Mouse (Mus musculus) T-helper 2 cell (primary cell): ENCODE measurements around the gene Crtac1.

ENCODE experiments used
- in situ Hi-C: fragments of 300-600 bp; cut with MboI, MseI; formaldehyde crosslinking; loops from one replicate; pipeline ENCODE4 v1.15.1; 2025; ENCODE audit warnings: high pct_unique_total_duplicates

The Crtac1 gene

GRCm38 (mm10) chr19:42284178-42284577 is 147.4 kb downstream of the Crtac1 start:
- in situ Hi-C loops: no loop called here

DNA sequence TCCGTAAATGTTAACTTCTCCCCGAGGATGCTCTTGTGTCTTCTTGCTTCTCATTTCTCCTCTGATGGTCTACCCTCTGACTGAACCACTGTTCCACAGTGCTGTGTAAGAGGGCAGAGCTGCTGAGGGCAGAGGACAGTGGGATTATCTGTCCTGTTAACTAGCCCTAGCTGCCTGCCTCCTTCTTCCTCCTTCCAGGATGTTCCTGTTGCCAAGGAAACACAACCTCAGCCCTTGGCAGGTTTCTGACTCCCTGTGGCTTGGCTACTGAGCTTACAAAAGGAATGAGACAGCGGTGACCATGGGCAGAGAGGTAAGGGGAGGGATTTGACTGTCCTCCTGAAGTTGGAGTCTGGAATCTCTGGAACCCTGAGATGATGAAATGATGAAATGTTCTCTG is 152.0 kb downstream of the Crtac1 start:
- in situ Hi-C loops: no loop called here

- in situ Hi-C loops: no loop called here
Measured at GRCm38 (mm10) chr19:42278461-42278860, 153.1 kb downstream of the Crtac1 start.

- in situ Hi-C loops: no loop called here
Measured at GRCm38 (mm10) chr19:42277288-42277687, 154.3 kb downstream of the Crtac1 start.

GRCm38 (mm10) chr19:42272003-42272963 is 159.3 kb downstream of the Crtac1 start:
- in situ Hi-C loops: no loop called here

GRCm38 (mm10) chr19:42271182-42271581 is 160.4 kb downstream of the Crtac1 start:
- in situ Hi-C loops: no loop called here

DNA sequence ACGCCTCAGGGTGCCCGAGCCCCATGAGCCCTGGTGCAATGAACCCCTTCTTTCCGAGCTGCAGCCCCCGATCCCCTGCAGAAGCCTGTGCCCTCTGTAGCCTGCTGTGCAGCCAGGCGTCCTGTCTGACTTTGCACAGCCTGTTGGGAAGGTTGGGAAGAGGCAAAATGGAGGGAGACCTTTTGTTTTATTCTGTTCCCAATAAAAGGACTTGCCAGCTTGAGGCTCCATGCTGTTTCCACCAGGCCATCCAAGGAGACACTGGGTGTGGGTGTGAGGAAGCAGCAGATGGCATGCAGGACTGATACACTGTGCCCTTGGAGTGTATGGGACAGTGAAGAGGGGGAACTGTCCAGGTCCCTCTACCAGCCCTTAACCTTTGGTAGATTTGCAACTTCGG is 161.5 kb downstream of the Crtac1 start:
- in situ Hi-C loops: no loop called here

GRCm38 (mm10) chr19:42268337-42268736 is 163.2 kb downstream of the Crtac1 start:
- in situ Hi-C loops: no loop called here

DNA sequence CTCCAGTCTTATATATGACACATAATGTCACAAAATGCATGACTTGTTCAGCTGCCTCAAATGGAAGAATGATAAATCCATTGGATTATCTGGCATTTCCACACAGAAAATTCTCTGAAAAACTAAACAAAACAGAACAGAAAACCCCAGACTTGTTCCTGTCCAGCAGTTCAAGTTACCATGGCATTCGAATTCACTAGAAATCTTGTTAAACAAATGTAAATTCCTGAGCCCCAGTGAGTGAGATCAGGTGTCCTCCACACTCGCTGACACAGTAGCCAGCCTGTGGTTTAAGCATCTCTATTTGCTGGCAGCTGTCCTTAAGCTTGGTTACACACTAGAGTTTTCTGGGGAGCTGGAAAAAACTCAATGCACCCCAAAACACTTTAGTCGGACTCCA is 168.1 kb downstream of the Crtac1 start:
- in situ Hi-C loops: no loop called here

DNA sequence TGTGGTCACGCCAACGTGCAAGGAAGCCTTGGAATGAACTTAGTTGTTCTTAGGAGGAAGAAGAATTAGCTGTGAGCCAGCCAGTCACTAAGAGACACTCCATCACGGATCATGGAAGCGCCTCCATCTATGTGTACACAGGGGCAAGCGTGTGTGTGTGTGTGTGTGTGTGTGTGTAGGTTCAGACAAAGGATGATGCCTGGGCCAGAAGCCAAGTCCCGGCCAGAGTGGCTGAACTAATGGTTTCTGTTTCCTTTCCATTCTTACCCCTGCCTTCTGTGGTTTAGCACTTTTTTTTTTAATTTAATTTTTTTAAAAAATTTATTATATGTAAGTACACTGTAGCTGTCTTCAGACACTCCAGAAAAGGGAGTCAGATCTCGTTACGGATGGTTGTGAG is 171.1 kb downstream of the Crtac1 start:
- in situ Hi-C loops: no loop called here

DNA sequence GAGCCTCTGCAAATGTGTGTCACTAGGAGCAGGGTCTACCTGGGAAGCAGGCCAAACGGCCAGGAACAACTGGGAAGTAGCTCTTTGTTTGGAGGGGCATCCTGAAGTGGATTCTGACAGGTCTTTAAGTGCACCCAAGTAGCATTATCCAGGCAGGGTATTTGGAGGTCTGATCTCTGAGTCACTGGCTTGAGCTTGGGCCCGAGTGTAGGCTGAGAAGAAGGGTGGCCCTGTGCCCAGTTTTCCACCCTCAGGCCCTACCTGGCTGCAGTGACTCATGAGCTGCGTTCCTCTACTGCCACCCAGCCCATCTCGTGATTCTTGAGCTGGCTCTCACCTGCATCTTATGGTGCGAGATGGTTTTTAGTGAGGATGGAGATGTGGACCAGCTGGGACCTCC is 173.0 kb downstream of the Crtac1 start:
- in situ Hi-C loops: no loop called here

- in situ Hi-C loops: no loop called here
Measured at GRCm38 (mm10) chr19:42258031-42258430, 173.6 kb downstream of the Crtac1 start.

- in situ Hi-C loops: no loop called here
Measured at GRCm38 (mm10) chr19:42257241-42257635, 174.3 kb downstream of the Crtac1 start.

DNA sequence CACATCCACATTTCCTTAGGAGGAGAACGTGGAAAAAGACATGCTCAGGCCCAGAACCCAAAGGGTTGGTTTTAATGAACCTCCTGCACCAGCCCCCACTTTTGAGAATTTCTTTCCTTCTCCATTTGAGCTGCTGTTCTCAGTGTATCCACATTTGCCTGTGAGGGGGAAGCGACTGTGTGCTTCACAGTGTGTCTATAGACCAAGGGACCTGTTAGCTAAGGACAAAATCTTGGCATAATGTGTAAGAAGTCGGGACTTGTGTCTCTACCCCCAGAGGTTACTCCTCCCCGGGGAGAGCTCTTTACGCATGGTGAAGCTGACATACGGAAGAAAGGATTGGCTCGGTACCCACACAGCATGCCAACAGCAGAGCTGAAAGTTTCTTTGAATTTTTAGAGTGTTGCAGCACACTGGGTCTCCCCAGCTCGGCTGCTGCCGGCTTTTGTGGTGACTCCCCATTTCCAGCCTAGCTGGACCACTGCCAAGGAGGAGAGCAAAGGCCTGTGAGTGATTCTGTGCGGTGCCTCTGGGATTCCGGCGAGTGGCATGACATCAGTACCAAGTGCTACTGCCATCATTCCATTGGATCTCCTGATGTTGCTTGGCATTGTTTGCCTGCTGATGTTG is 174.9 kb downstream of the Crtac1 start:
- in situ Hi-C loops: no loop called here

DNA sequence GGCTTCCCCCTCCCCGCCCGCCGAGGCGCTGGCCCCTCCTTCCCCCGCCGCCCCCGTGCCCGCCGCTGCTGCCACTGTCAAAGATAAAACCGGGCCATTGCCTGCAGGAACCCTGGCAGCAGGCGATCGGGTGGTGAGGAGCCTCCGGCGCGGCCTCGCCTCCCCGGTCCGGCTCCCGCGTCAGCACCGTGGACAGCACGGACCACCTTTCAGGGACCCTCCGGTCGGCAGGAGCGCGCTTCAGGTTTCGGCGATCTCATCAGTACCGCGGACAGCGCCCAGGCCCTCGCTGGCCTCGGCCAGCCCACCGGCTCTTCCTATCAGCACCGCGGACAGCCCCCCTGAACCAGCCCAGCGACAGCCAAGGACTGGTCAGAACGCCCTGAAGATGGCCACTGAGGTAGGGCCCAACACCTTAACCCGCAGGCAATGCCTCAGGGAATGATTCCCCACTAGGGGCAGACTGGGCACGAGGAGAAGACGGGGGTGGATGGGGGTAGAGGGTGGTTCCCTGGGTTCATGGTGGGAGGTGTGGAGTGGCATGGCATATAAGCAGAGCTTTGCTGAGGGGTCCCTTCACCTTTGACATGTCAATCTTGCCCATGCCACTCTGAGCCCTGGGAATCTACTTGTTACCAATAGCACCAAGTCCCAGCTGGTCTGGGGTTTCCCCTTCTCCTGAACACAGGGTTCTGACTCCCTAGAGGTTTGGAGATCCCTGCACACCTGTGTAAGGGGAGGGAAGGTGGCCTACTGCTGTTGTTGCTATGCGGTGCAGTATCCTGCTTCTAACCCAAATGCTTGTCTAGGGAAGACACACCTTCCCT is 175.6 kb downstream of the Crtac1 start:
- in situ Hi-C loops: no loop called here

GRCm38 (mm10) chr19:42255438-42255783 is 176.2 kb downstream of the Crtac1 start:
- in situ Hi-C loops: no loop called here

GRCm38 (mm10) chr19:42249976-42250914 is 181.3 kb downstream of the Crtac1 start:
- in situ Hi-C loops: loop anchor here (10.0 to 25.0 kb wide), 2 partner anchors 505 to 1063 kb away; partner anchors contain the start of gene Slit1

DNA sequence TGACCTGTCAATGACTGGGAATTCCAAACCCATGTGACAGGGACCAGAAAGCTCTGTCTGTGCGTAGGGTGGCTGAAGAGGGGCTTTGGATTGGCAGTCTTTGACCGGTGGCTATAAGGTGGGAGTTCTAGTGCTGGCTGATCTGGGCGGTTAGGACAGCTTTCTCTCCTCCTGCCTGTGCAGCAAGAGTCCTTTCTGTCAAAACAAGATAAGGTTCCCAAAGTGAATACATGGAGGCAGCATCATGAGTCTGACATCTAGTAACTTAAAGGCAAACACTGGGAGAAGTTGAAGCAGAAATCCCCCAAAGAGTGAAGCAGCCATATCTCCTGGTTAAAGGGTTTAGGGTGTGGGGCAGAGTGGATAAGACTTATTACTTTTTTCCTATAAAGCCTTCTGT is 184.1 kb downstream of the Crtac1 start, which contains the start of gene Golga7b:
Gene Golga7b, plus strand, starts transcription at position 56 of the 400 bp plus-strand sequence.
- in situ Hi-C loops: loop anchor here (10.0 to 25.0 kb wide), 2 partner anchors 503 to 1060 kb away; partner anchors contain the start of gene Slit1

GRCm38 (mm10) chr19:42246626-42247025 is 185.0 kb downstream of the Crtac1 start:
- in situ Hi-C loops: loop anchor here (10.0 to 25.0 kb wide), 2 partner anchors 502 to 1059 kb away; partner anchors contain the start of gene Slit1

DNA sequence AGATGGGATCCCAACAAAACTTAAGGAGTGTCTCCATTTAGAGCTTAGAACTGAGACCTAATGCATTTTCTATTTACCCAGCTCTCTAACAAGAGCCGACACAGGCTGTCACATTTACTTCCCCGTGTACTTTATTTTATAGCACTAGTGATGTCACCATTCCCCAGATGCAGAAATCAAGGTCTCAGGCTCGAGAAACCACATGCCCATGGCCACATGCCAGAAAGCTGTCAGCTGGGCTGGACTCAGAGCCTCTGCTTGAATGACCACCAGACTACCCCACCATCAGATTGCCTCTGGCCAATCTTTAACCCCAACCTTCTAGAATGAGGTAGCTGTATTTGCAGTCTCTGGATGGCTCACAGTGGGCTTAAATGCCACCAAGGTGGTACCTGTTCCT is 188.2 kb downstream of the Crtac1 start:
- in situ Hi-C loops: loop anchor here (10.0 to 25.0 kb wide), 2 partner anchors 499 to 1056 kb away; partner anchors contain the start of gene Slit1
